Mouse (Mus musculus) hindbrain, embryonic 11.5 days (tissue): ENCODE measurements around the gene Elavl1. TPM values are rescaled to one million over a fixed set of nuclear protein-coding genes. Genes with fewer than 3 reads are reported as not detected.

Experiments used
- ATAC-seq: fragments of 200-750 bp; cut with Nextera tagmentation; 2 replicates; pipeline ENCODE4 v1.8.0; 2017; ENCODE audit warnings: mild to moderate bottlenecking, moderate TSS enrichment, moderate library complexity; ENCODE audit not compliant: low FRiP score
- DNase-seq: peaks from one replicate; pipeline ENCODE4 v3.0.0-alpha.2; 2015; ENCODE audit warnings: low spot score
- H3K27ac ChIP-seq: fragments of 300-500 bp; sonication (generic); 2 replicates; pipeline ENCODE4 v1.5.1; 2014; ENCODE audit warnings: mild to moderate bottlenecking, low read depth, low read length
- H3K27me3 ChIP-seq: fragments of 300-500 bp; sonication (generic); 2 replicates; pipeline ENCODE4 v1.6.1; 2014; ENCODE audit warnings: mild to moderate bottlenecking, low read length, moderate library complexity, mixed read lengths; ENCODE audit not compliant: control insufficient read depth, insufficient read depth
- H3K36me3 ChIP-seq: fragments of 300-500 bp; sonication (generic); 2 replicates; pipeline ENCODE4 v1.6.1; 2014; ENCODE audit warnings: mild to moderate bottlenecking, low read length, moderate library complexity, mixed read lengths; ENCODE audit not compliant: control insufficient read depth, insufficient read depth
- H3K4me1 ChIP-seq: fragments of 300-500 bp; sonication (generic); replicated peaks from 2 replicates; pipeline ENCODE4 v1.6.1; 2014; ENCODE audit warnings: low read length, mixed read lengths; ENCODE audit not compliant: control insufficient read depth, insufficient read depth
- H3K4me2 ChIP-seq: fragments of 300-500 bp; sonication (generic); replicated peaks from 2 replicates; pipeline ENCODE4 v1.6.1; 2014; ENCODE audit warnings: mild to moderate bottlenecking, low read depth, low read length
- H3K4me3 ChIP-seq: fragments of 300-500 bp; sonication (generic); 2 replicates; pipeline ENCODE4 v1.5.1; 2014; ENCODE audit warnings: low read depth, low read length
- H3K9ac ChIP-seq: fragments of 300-500 bp; sonication (generic); 2 replicates; pipeline ENCODE4 v1.6.1; 2014; ENCODE audit warnings: low read depth, low read length
- H3K9me3 ChIP-seq: fragments of 300-500 bp; sonication (generic); 2 replicates; pipeline ENCODE4 v1.6.1; 2016; ENCODE audit warnings: low read length; ENCODE audit not compliant: control insufficient read depth
- WGBS: fragments of 180-500 bp; shearing (Covaris S2); extraction: QIAGEN DNeasy Blood & Tissue Kit; methylation state at CpG from one replicate; pipeline ENCODE4 v1.1.7; 2014; 5-methylcytosine and 5-hydroxymethylcytosine counted together
- polyA plus RNA-seq: library from polyadenylated mRNA; unstranded; fragments of >200 nt; fragmentation: Nextera tagmentation; extraction: Ambion mirVana; gene quantifications from 2 replicates; pipeline ENCODE4 v1.2.1, GENCODE M21; 2014

The Elavl1 gene
- polyA plus RNA-seq: 313 and 314 TPM in 2 replicates

DNA sequence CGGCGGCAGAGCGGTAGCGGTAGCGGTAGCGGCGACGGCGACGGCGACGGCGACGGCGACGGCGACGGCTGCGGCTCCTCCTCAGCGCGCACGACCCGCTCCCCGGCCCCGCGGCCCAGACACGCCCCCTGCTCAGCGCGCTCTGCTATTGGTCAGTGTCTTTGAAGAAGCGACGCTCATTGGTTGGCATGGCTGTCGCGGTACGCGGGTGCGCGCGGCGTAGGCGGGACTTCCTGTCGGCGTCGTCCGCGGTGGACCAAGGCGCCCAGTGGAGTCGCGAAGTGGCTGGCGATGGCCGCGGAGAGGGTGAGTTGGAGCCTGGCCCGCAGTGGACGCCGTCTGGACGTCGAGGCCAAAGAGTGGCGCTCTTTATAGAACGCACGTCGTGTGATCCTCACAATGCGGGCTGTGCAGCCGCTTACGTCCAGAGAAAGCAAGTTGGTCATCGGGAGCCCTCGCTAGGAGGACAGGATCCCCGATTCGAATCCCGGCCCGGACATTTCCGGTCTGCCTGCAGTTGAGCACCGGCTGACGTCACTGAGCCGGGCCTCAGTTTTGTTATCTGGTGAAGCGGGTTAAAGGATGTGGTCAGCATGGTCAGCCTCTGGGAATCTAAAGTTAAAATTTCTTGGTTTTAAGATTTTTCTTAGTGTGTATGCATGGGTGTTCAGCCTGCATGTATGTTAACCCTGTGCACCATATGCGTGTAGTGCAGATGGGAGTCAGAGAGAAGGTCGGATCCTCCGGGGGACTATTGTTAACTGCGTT is at the start of gene Elavl1, which contains the start of gene Ccl25:
Elavl1 (minus strand) TSS at position 431 of the 768 bp plus-strand sequence.
Ccl25 (plus strand) TSS at position 228 of the 768 bp plus-strand sequence.
- DNase-seq (peak; percentile 97), ATAC-seq (peak; percentile 99)
- no peaks in the 10 kb centered on the region for H3K4me1 ChIP-seq
- H3K4me3 ChIP-seq: peak within 1 kb of the TSS; percentile 85
- H3K9ac ChIP-seq: peak within 1 kb of the TSS; percentile 93
- H3K27ac ChIP-seq: peak within 1 kb of the TSS; percentile 81
- peak within 1 kb of the TSS; percentile 67 for H3K4me2 ChIP-seq
- peaks cover 6% of the 10 kb centered on the region; the same call in 1 of the 2 replicates for H3K36me3 ChIP-seq
- H3K27me3 ChIP-seq: no peaks in the 10 kb centered on the region
- WGBS: 1% methylated on average over 52 of the region's 78 CpGs
- no peaks in the 10 kb centered on the region for H3K9me3 ChIP-seq

GRCm38 (mm10) chr8:4372657-4373056 is 47.4 kb upstream of the Elavl1 start:
- no peak overlapping the region for H3K4me3 ChIP-seq
- WGBS: 56% methylated on average over 2 of the region's 2 CpGs
- DNase-seq: no peak
- no peaks in the 10 kb centered on the region for H3K27me3 ChIP-seq
- no peaks in the 10 kb centered on the region for H3K36me3 ChIP-seq
- H3K9me3 ChIP-seq: no peaks in the 10 kb centered on the region
- H3K4me1 ChIP-seq: no peaks in the 10 kb centered on the region
- H3K27ac ChIP-seq: no peak overlapping the region
- ATAC-seq: no peak
- no peak overlapping the region for H3K9ac ChIP-seq
- H3K4me2 ChIP-seq: no peak overlapping the region

- Histone ChIP-seq H3K4me2 (no peak overlapping the region), H3K4me1 (no peaks in the 10 kb centered on the region), H3K4me3 (no peak overlapping the region), H3K27ac (no peak overlapping the region), H3K9ac (no peak overlapping the region), H3K9me3 (no peaks in the 10 kb centered on the region), H3K36me3 (no peaks in the 10 kb centered on the region), H3K27me3 (no peaks in the 10 kb centered on the region)
- ATAC-seq: no peak
- DNase-seq: peak; percentile 35
- WGBS: 29% methylated on average over 2 of the region's 2 CpGs
These were observed 44.9 kb upstream of the Elavl1 start for GRCm38 (mm10) chr8:4370078-4370477.

DNA sequence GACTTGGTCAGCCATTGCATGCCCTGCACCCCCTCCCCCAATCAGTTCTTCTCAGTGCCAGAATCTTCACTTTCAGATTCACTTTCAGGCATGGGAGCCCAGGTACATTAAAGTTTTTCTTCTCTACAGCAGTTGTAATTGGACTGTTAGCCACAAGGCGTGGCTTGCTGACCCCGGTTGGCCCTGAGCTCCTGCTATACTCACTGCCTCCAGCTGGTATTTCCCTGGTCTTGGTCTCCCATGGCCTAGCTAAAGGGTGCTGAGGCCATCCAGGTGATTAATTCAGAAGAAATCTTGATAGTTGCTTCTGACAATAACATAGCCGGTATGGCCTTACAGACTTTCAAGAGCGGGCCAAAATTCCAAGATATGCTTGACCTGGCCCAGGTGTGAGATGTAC is 43.3 kb upstream of the Elavl1 start:
- WGBS: 89% methylated on average over 4 of the region's 4 CpGs
- Histone ChIP-seq H3K27me3 (no peaks in the 10 kb centered on the region), H3K9ac (no peak overlapping the region), H3K4me2 (no peak overlapping the region), H3K4me3 (no peak overlapping the region), H3K9me3 (no peaks in the 10 kb centered on the region), H3K36me3 (no peaks in the 10 kb centered on the region), H3K4me1 (no peaks in the 10 kb centered on the region), H3K27ac (no peak overlapping the region)
- DNase-seq (no peak), ATAC-seq (no peak)

- Histone ChIP-seq H3K4me2 (no peak overlapping the region), H3K36me3 (no peaks in the 10 kb centered on the region), H3K27ac (no peak overlapping the region), H3K27me3 (no peaks in the 10 kb centered on the region), H3K4me1 (no peaks in the 10 kb centered on the region), H3K9me3 (no peaks in the 10 kb centered on the region), H3K4me3 (no peak overlapping the region), H3K9ac (no peak overlapping the region)
- no peak for DNase-seq
- ATAC-seq: no peak
- 90% methylated on average over 11 of the region's 11 CpGs for WGBS
These were observed 42.6 kb upstream of the Elavl1 start for GRCm38 (mm10) chr8:4367808-4368207.

- H3K27me3 ChIP-seq: no peaks in the 10 kb centered on the region
- no peak overlapping the region for H3K4me2 ChIP-seq
- H3K4me1 ChIP-seq: no peaks in the 10 kb centered on the region
- no peak for ATAC-seq
- no peak overlapping the region for H3K27ac ChIP-seq
- no peak for DNase-seq
- H3K9me3 ChIP-seq: no peaks in the 10 kb centered on the region
- WGBS: 90% methylated on average over 3 of the region's 3 CpGs
- no peaks in the 10 kb centered on the region for H3K36me3 ChIP-seq
- no peak overlapping the region for H3K9ac ChIP-seq
- no peak overlapping the region for H3K4me3 ChIP-seq
These were observed 41.0 kb upstream of the Elavl1 start for GRCm38 (mm10) chr8:4366189-4366588.

DNA sequence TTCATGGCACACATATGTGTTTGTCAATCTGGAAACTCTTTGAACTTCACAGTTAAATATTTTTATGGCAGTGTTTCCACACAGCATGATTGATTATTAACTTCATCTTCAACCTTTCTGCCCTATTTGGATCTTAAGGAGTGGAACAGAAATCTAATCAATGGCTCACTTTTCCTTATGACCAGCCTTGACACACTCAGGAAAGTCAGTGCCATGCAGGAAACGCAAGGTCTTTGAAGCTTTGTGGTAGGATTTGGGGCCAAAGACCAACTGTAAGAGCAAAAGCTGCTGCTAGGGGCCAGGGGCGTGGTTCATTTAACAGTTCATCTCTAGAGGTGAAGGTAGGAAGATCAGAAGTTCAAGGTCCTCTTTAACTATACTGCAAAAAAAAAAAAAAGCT is 35.7 kb upstream of the Elavl1 start:
- H3K9ac ChIP-seq: no peak overlapping the region
- no peaks in the 10 kb centered on the region for H3K36me3 ChIP-seq
- no peak for ATAC-seq
- H3K27me3 ChIP-seq: no peaks in the 10 kb centered on the region
- H3K4me1 ChIP-seq: no peaks in the 10 kb centered on the region
- 86% methylated on average over 2 of the region's 2 CpGs for WGBS
- H3K27ac ChIP-seq: no peak overlapping the region
- H3K4me2 ChIP-seq: no peak overlapping the region
- no peak overlapping the region for H3K4me3 ChIP-seq
- H3K9me3 ChIP-seq: no peaks in the 10 kb centered on the region
- DNase-seq: no peak

DNA sequence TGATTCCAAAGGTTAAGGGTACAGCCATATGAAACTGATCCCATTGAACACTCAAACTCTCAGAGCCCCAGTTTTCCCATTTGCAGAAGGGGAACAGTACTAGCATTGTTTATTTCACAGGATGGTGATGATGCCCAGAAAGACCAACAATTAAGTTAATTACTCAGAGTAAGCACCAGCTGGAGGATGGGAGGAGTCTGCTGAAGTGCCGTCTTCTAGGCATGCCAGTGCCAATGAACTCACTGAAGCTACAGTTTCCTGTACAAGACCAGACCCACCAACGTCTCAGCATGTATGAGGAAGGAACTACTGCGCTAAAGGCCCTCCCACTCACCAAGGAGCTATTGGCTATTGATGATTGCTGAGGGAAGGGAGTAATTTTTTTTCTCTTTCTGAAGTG is 34.1 kb upstream of the Elavl1 start:
- H3K36me3 ChIP-seq: no peaks in the 10 kb centered on the region
- H3K4me1 ChIP-seq: no peaks in the 10 kb centered on the region
- H3K4me2 ChIP-seq: no peak overlapping the region
- 78% methylated on average over 3 of the region's 3 CpGs for WGBS
- H3K4me3 ChIP-seq: no peak overlapping the region
- no peaks in the 10 kb centered on the region for H3K9me3 ChIP-seq
- no peak for ATAC-seq
- no peak overlapping the region for H3K27ac ChIP-seq
- no peak overlapping the region for H3K9ac ChIP-seq
- DNase-seq: no peak
- no peaks in the 10 kb centered on the region for H3K27me3 ChIP-seq

- DNase-seq (no peak), ATAC-seq (no peak)
- Histone ChIP-seq H3K36me3 (no peaks in the 10 kb centered on the region), H3K27ac (no peak overlapping the region), H3K4me2 (no peak overlapping the region), H3K9me3 (no peaks in the 10 kb centered on the region), H3K9ac (no peak overlapping the region), H3K27me3 (no peaks in the 10 kb centered on the region), H3K4me3 (no peak overlapping the region), H3K4me1 (no peaks in the 10 kb centered on the region)
- WGBS: 89% methylated on average over 10 of the region's 10 CpGs
These were observed 30.2 kb upstream of the Elavl1 start for GRCm38 (mm10) chr8:4355455-4355854.
